Mouse (Mus musculus): ENCODE results near the gene Padi1.

DNA sequence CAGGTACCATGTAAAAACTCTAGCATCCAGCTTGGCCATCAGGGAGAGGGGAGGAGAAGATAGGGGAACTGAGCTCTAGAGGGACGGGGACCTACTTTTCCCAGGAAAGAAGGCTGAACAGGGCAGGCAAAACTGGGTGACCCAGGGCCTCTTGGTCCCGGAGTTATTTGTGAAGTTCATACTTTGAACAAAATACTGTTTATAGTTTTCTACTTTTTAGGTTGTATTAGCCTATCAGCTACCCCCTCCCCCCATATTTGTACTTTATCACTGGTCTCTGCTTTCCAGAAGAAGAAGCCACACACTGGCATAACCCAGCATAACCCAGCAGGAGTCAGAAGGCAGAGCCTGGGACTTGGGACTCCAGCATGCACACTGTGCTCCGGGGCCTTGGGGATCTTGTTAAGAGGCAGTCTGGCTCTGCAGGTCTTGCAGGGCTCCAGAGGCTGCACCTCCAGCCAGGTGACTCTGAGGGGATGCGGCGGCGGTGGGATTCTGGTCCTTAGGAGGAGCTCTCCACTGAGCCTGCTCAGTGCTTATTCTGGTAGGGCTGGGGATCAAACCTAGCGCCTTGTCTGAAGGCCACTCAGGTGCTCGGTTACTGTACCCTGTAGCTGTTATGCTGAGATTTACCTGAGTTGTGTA lies 35.6 kb upstream of the Padi1 start:
- no peak for TF ChIP-seq CTCF (IDR thresholded peaks at IDR 0.05; ENCODE audit: low read depth)
- TF ChIP-seq EP300 (IDR thresholded peaks at IDR 0.05; ENCODE audit: low read depth): no peak
